Mouse (Mus musculus): ENCODE measurements around the gene Eif4h. TPM values are rescaled to one million over a fixed set of nuclear protein-coding genes. Genes with fewer than 3 reads are reported as not detected.

The Eif4h gene
- polyA plus RNA-seq, 1 experiment from 2014 or later = 556 TPM

Small RNAs within 50 kb of the gene (microRNA-seq; reads per million reads assigned to microRNA genes)
- gene Mir7228 = not detected

Other genes with a start within 250 kb of the Eif4h start
- gene Gtf2ird1, start 182.8 kb downstream of the Eif4h start, polyA plus RNA-seq (2016; fragmentation: Nextera tagmentation; extraction: Ambion mirVana) = 96.4 and 109 TPM in 2 replicates
- gene Clip2, start 87.1 kb downstream of the Eif4h start, polyA plus RNA-seq (2016; fragmentation: Nextera tagmentation; extraction: Ambion mirVana) = 4.6 and 6.2 TPM in 2 replicates
- gene Syna, start 79.3 kb downstream of the Eif4h start, polyA plus RNA-seq (2016; fragmentation: Nextera tagmentation; extraction: Ambion mirVana) = 0.09 TPM in 2 replicates
- gene Rfc2, start 58.1 kb downstream of the Eif4h start, polyA plus RNA-seq (2016; fragmentation: Nextera tagmentation; extraction: Ambion mirVana) = 381 and 432 TPM in 2 replicates
- 3.6 and 4.6 TPM in 2 replicates for gene Lat2, start 24.5 kb downstream of the Eif4h start, polyA plus RNA-seq (2016; fragmentation: Nextera tagmentation; extraction: Ambion mirVana)
- 8.0 and 9.8 TPM in 2 replicates for gene Limk1, start 49.1 kb upstream of the Eif4h start, polyA plus RNA-seq (2016; fragmentation: Nextera tagmentation; extraction: Ambion mirVana)
- 0.88 and 2.0 TPM in 2 replicates for gene Eln, start 107.8 kb upstream of the Eif4h start, polyA plus RNA-seq (2016; fragmentation: Nextera tagmentation; extraction: Ambion mirVana)